Mouse (Mus musculus) v-Abl transformed pro-B cells (cell line): Measurements from ENCODE around the gene Raver1.

Experiments used
- in situ Hi-C, 2 experiments: fragments of 400-800 bp; cut with MboI; formaldehyde crosslinking; loops; one replicate each; pipeline ENCODE4 v1.15.1; 2025; ENCODE audit not compliant: unreplicated experiment in 2 of 2

Raver1 gene

DNA sequence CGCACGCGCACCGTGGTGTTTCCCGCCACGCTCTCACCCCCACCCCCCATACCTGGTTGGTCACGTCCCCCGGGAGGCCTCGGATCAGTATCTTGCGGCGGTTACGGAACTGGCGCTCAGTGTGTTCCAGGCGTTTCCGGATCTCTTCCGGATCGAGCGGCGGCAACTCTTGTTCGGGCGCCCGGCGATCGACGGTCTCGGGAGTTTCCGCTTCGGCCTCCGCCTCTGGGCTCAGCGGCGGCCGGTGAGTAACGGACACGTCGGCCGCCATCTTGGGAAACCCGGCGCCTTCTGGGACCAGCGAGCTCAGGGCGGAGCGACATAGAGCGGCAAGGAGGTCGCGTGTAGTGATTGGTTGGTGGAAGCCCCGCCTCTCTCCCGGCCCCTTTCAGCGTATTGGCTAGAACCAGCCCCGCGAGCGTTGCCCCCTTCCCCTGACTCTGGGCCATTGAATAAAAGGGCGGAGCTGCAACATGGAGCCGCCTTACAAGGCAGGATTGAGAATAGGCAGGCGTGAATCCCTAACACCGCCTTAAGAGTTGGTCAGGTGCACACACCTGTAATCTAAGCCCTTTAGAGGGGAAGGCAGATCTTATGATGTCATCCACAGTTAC is at the start of gene Raver1, which contains the start of gene Gm38431:
Gene Raver1 (minus strand): TSS at position 302 of the 614 bp plus-strand sequence.
Gene Gm38431 (minus strand): TSS at position 291 of the 614 bp plus-strand sequence.
- in situ Hi-C loops, result loop anchor here in 1 of 2 experiments (5.0 kb wide), 1 partner anchor 35 kb away; no protein-coding TSS in a partner anchor

- in situ Hi-C loops, result loop anchor here (25.0 kb wide), 2 partner anchors 401 to 501 kb away; partner anchors contain the start of genes Olfm2 (in 2 of the 2), Fbxl12 (in 1 of the 2) and Ubl5 (in 1 of the 2)
Measured at GRCm38 (mm10) chr9:21138386-21138785, 46.6 kb upstream of the Raver1 start.

DNA sequence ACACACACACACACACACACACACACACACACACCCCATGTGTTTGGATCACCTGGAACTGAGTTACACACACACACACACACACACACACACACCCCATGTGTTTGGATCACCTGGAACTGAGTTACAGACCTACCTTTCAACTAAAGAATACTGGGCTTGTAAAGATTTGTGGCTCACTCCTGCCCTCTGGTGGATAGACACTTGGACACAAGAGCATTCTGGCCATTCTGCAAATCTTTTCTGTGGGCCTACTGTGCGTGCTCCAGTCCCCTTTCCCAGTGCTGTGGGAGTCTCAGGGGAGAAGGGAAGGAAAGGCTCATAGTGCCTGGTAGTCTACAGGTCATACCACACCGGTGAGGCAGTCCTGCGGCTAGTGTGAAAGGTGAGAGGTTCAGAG is 45.4 kb upstream of the Raver1 start:
- in situ Hi-C loops, result loop anchor here (25.0 kb wide), 2 partner anchors 400 to 500 kb away; partner anchors contain the start of genes Olfm2 (in 2 of the 2), Fbxl12 (in 1 of the 2) and Ubl5 (in 1 of the 2)

DNA sequence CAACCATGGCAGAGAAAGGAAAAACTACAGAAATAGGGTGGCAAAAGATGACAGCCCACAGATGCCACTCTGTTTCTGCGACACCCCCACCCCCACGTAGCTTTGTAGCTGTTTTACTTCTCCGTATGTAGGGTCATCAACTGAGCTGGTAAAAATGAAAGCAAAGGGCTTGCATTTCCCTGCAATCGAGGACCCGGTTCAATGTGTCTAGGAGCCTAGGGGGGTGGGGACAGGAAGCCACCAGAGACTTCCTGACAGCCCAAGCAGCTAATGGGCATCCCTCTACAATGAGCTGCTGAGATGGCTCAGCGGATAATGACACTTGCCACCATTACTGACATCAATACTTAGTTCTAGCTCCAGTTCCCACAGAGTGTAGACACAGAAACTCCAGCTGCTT is 44.6 kb upstream of the Raver1 start:
- in situ Hi-C loops, result loop anchor here (25.0 kb wide), 2 partner anchors 399 to 499 kb away; partner anchors contain the start of genes Olfm2 (in 2 of the 2), Fbxl12 (in 1 of the 2) and Ubl5 (in 1 of the 2)

DNA sequence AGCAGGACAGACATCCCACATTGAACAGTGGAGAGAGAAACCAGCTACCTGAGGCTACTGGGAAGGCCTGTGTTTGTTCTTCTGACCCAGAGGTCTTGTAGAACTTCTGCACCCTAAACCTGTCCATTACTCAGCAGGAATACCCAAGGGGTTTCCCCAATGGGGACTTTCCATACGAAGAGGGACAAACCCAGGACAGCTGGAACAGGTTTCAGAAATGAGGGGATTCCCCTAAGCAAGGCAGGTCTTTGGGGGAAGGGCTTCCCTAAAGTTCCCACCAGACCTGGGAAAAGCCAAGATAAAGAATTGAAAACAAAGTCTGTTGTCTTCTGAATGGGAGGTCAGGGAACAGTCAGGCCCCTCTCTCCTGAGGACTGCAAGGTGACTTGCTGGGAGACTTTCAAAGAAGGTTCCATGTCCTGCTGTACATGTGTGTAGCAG is 44.2 kb upstream of the Raver1 start:
- in situ Hi-C loops, result loop anchor here (25.0 kb wide), 2 partner anchors 399 to 499 kb away; partner anchors contain the start of genes Olfm2 (in 2 of the 2), Fbxl12 (in 1 of the 2) and Ubl5 (in 1 of the 2)

- in situ Hi-C loops, result loop anchor here (25.0 kb wide), 2 partner anchors 398 to 498 kb away; partner anchors contain the start of genes Olfm2 (in 2 of the 2), Fbxl12 (in 1 of the 2) and Ubl5 (in 1 of the 2)
Measured at GRCm38 (mm10) chr9:21135329-21135890, 43.6 kb upstream of the Raver1 start.

GRCm38 (mm10) chr9:21134595-21135328 is 43.0 kb upstream of the Raver1 start:
- in situ Hi-C loops, result loop anchor here (5.0 to 25.0 kb wide), 4 partner anchors 107 to 497 kb away; partner anchors contain the start of genes Olfm2 (in 2 of the 2), Fbxl12 (in 1 of the 2), Icam4 (in 1 of the 2) and Ubl5 (in 1 of the 2)

DNA sequence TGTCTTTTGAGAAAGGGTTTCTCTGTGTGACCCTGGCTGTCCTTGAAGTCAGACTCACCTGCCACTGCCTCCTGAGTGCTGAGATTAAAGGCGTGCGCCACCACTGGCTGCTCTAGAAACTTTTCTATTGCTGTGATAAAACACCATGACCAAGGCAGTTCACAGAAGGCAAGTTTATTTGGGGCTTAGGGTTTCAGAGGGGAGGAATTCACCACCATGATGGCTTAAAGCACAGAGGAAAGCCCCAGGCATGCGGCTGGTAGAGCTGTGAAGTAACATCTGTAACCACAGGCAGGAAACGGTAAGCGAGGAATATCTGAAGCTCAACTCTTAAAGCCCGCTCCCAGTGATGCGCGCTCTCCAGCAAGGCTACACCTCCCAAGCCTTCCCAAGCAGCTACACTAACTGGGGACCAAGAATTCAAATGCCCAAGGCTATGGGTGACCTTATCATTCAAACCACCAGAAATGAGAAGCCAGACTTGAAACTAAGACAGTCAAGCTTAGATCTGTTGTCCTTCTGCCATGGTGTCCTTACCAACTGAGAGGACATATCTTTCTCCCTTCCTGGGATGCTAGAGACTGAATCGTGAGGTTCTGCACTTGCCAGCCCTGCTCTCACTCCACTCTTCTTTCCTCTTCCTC is 41.4 kb upstream of the Raver1 start:
- in situ Hi-C loops, result loop anchor here (5.0 to 25.0 kb wide), 4 partner anchors 106 to 496 kb away; partner anchors contain the start of genes Olfm2 (in 2 of the 2), Fbxl12 (in 1 of the 2), Icam4 (in 1 of the 2) and Ubl5 (in 1 of the 2)

DNA sequence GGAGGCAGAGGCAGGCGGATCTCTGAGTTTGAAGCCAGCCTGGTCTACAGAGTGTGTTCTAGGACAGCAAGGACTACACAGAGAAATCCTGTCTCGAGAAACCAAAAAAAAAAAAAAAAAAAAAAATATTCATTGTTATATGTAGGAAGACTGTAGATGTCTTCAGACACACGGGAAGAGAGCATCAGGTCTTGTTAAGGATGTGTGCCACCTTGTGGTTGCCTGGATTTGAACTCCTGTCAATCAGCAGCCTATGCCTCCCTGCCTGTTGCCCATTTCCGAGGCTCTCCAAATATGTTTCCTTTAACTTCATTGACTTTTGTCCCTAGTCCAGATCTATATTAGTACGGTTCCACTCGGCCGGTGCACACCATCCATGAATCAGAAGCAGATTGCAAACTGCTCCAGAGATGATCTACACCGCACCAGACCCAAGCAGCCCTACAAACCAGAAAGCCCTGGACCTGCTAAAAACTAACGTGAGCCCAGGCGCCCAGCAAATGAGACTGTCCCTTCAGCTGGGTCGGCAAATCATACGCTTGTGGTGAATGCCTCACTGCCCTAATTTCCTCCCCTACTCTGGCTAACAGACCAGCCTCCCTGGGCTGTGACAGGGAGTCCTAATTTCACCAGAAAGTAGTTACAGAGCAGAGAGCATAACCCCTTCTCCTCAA is 40.4 kb upstream of the Raver1 start:
- in situ Hi-C loops, result loop anchor here (5.0 to 25.0 kb wide), 4 partner anchors 105 to 495 kb away; partner anchors contain the start of genes Olfm2 (in 2 of the 2), Fbxl12 (in 1 of the 2), Icam4 (in 1 of the 2) and Ubl5 (in 1 of the 2)

- in situ Hi-C loops, result loop anchor here (5.0 to 25.0 kb wide), 4 partner anchors 104 to 494 kb away; partner anchors contain the start of genes Olfm2 (in 2 of the 2), Fbxl12 (in 1 of the 2), Icam4 (in 1 of the 2) and Ubl5 (in 1 of the 2)
Measured at GRCm38 (mm10) chr9:21131059-21131956, 39.5 kb upstream of the Raver1 start, which contains the start of gene Tyk2. Gene Tyk2, minus strand, starts transcription at chr9:21131243.

DNA sequence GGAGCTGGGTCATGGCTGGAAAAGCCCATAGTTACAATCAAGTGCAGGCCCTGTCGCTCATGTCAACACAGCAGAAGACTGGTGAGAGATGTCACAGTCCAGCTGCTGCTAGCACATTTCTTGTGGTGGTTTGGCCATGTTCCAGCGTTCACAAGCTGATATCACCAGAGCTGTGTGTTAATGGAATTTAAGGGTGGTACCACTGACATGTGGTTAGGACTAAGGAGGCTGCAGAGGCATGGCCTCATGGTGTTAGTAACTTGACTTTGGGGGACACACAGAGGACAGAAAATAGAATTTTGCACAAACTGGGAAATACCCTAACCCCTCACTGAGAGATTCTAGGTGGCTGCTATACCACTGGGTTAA is 34.4 kb upstream of the Raver1 start:
- in situ Hi-C loops, result loop anchor here (5.0 to 25.0 kb wide), 3 partner anchors 34 to 489 kb away; partner anchors contain the start of genes Olfm2 (in 2 of the 2), Fbxl12 (in 1 of the 2), Gm38431 (in 1 of the 2) and Raver1 (in 1 of the 2)

DNA sequence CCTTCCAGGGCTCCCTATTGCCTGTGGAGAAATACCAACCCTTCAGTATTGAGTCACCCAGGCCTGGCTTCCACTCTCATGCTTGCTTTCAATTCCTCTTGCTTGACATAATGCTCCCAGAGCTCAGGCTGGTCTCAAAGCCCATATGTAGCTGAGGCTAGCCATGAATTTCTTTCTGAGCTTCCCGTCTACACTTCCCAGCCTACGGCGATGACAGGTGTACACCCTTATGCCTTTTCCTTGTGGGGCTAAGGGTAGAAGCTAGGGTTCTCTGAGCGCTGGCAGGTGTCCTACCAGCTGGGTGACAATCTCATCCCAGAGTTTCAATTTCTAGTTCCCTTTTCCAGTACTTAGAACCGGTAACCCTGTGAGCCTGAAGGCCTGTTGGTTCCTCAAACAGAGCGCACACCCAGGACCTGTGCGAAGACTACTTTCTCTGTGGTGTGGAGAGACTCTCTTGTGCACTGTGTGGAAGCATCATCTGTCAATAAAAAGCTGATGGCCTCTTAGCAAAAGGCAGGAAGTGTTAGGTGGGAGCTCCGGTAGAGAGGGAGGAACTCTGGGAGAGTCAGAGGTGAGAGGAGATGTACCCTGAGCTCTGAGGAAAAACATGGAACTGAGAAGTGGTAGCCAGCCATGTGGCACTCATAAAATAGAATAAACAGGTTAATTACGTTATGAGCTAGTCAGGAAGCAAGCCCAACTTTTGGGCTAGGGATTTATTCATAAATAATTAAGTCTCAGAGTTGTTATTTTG is 33.9 kb upstream of the Raver1 start:
- in situ Hi-C loops, result loop anchor here (5.0 to 25.0 kb wide), 3 partner anchors 33 to 488 kb away; partner anchors contain the start of genes Olfm2 (in 2 of the 2), Fbxl12 (in 1 of the 2), Gm38431 (in 1 of the 2) and Raver1 (in 1 of the 2)

- in situ Hi-C loops, result loop anchor here (5.0 to 25.0 kb wide), 3 partner anchors 33 to 488 kb away; partner anchors contain the start of genes Olfm2 (in 2 of the 2), Fbxl12 (in 1 of the 2), Gm38431 (in 1 of the 2) and Raver1 (in 1 of the 2)
Measured at GRCm38 (mm10) chr9:21124837-21125236, 33.0 kb upstream of the Raver1 start.

GRCm38 (mm10) chr9:21121483-21121882 is 29.7 kb upstream of the Raver1 start:
- in situ Hi-C loops, result no loop called here

- in situ Hi-C loops, result no loop called here
Measured at GRCm38 (mm10) chr9:21117073-21117472, 25.3 kb upstream of the Raver1 start.

GRCm38 (mm10) chr9:21115105-21115504 is 23.3 kb upstream of the Raver1 start:
- in situ Hi-C loops, result no loop called here

DNA sequence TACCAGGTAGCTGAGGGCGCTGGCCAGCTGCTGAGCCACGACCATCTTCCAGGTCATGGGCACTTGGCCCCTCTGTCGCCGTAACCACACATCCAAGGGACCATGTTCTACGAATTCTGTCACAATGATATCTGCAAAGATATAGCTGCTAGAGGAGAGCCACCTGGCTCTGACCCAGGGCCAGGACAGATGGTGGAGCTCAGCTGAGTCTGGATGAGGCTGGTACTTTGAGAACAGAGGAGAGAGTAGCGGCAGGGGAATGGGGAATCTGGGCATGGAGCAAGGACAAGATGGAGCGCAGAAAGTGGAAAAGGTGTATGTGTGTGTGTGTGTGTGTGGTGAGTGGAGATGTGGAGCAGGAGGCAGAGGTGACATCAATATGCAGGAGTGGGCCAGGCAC is 22.4 kb upstream of the Raver1 start:
- in situ Hi-C loops, result no loop called here
